Mouse (Mus musculus): ENCODE data around the gene Alpk1. TPM values are rescaled to one million over a fixed set of nuclear protein-coding genes. Genes with fewer than 3 reads are reported as not detected.

Alpk1 gene
- polyA plus RNA-seq, 1 experiment from 2014 or later, result 0.82 TPM

DNA sequence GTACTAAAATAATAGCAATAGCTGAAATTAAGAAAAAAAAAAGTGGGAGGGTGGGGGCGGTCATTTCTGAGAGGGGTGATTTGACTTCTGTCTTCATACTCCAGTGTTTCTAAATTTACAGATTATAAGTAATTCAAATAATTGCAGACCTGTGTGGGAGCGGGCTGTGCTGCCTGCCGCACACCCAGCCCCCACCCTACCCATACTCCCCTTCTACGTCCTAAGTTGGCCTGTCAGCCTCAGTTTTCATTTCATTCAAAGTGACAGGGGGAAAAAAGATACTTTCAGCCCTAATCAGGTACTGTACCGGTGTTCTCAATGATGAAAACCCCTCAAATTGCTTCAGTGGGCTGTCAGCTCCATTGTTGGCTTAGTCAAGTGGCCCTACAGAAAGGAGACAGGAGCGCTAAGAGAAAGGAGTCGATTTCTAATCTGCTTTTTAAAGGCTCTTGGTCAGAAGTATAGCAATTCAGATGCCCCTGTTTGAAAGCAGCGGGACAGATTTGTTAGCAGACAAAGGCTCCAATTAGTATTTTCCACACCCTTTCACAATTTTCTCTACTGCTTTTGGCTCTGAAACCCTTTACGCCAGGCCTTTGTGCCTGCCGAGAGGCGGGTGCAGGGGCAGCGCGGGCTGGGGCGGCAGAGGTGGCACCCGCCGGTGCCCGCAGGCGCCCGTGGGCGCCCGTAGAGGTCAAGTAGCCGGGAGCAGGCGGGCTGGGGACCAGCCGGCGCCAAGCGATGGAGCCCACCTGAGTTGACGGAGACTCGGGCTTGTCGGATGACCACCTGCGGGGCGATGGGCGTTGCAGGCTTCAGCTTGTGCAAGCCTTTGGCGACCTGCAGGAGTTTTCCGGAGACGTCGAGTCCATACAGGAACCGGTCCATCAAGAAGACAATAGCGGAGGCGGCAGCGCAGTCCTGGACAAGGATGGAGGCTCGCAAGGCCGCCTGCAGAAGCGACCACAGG, 85.2 kb downstream of the Alpk1 start:
- no peaks in the 10 kb centered on the region for H3K36me3 ChIP-seq (ENCODE audit: insufficient read depth, low read length)
- peak overlapping the region; percentile 46 for H3K4me2 ChIP-seq (replicated peaks; ENCODE audit: low read depth, low read length)
- H3K27ac ChIP-seq (ENCODE audit: low read length), result no peak overlapping the region
- no peak for DNase-seq (ENCODE audit: low spot score)
- WGBS, result 17% methylated on average over 43 of the region's 43 CpGs
- no peaks in the 10 kb centered on the region for H3K27me3 ChIP-seq (replicated peaks; ENCODE audit: insufficient read depth, low read length)
- H3K9me3 ChIP-seq (ENCODE audit: low read length), result no peaks in the 10 kb centered on the region
- H3K9ac ChIP-seq (replicated peaks; ENCODE audit: low read depth), result no peak overlapping the region
- ATAC-seq, result no peak
- no peaks in the 10 kb centered on the region for H3K4me1 ChIP-seq (ENCODE audit: insufficient read depth, low read depth, low read length)
- TF ChIP-seq CTCF (IDR thresholded peaks at IDR 0.05) (no peak), EP300 (IDR thresholded peaks at IDR 0.05) (no peak)
- H3K4me3 ChIP-seq (ENCODE audit: low read depth, low read length), result peak overlapping the region; percentile 3; the same call in 1 of the 2 replicates

DNA sequence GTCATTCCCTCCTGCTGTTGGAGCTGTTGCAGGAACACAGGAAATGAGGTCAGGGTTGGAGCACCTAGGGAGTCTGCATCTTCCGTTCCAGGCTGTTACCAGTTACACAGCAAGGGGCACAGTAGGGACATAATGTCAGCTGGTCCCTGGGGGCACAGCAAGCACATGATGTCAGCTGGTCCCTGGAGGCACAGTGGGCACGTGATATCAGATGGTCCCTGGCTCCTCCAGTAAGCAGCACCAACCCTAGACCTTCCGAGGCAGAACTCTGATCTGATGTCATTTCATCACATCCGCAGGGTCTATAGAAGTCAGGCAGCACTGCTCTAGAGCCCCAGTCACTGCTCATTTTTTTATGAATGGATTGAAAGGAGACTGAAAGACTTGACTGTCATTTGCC, 89.1 kb downstream of the Alpk1 start:
- no peak for DNase-seq (ENCODE audit: low spot score)
- Histone ChIP-seq H3K27ac (ENCODE audit: low read length) (no peak overlapping the region), H3K27me3 (replicated peaks; ENCODE audit: insufficient read depth, low read length) (no peaks in the 10 kb centered on the region), H3K4me3 (ENCODE audit: low read depth, low read length) (no peak overlapping the region), H3K4me1 (ENCODE audit: insufficient read depth, low read depth, low read length) (no peaks in the 10 kb centered on the region), H3K4me2 (replicated peaks; ENCODE audit: low read depth, low read length) (no peak overlapping the region), H3K9ac (replicated peaks; ENCODE audit: low read depth) (no peak overlapping the region), H3K36me3 (ENCODE audit: insufficient read depth, low read length) (no peaks in the 10 kb centered on the region), H3K9me3 (ENCODE audit: low read length) (no peaks in the 10 kb centered on the region)
- ATAC-seq, result no peak
- TF ChIP-seq CTCF (IDR thresholded peaks at IDR 0.05), result no peak
- TF ChIP-seq EP300 (IDR thresholded peaks at IDR 0.05), result no peak
- 74% methylated on average over 4 of the region's 4 CpGs for WGBS

DNA sequence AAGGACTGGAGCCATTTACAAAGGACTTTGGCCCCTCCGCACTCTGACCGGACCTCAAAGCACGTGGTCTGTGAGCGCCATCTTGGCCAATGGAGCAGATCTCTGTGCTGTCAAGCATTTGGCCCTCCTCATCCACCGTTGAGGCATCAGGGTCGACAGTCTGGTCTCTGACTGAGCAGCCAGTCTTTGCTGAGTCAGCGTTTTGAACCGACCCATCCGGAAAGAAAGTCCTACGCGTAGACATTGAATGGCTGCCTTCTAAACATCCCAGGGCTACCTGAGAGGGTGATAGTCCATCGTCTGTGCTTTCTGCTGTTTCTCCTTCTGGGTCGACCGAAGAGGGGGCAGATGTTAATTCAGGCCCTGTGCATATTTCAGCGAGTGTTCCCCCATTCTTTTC, 100.6 kb downstream of the Alpk1 start:
- DNase-seq (ENCODE audit: low spot score) (no peak), ATAC-seq (no peak)
- Histone ChIP-seq H3K27ac (ENCODE audit: low read length) (no peak overlapping the region), H3K27me3 (replicated peaks; ENCODE audit: insufficient read depth, low read length) (no peaks in the 10 kb centered on the region), H3K36me3 (ENCODE audit: insufficient read depth, low read length) (no peaks in the 10 kb centered on the region), H3K4me1 (ENCODE audit: insufficient read depth, low read depth, low read length) (no peaks in the 10 kb centered on the region), H3K9ac (replicated peaks; ENCODE audit: low read depth) (no peak overlapping the region), H3K4me3 (ENCODE audit: low read depth, low read length) (no peak overlapping the region), H3K9me3 (ENCODE audit: low read length) (no peaks in the 10 kb centered on the region), H3K4me2 (replicated peaks; ENCODE audit: low read depth, low read length) (no peak overlapping the region)
- TF ChIP-seq CTCF (IDR thresholded peaks at IDR 0.05) (no peak), EP300 (IDR thresholded peaks at IDR 0.05) (no peak)
- 87% methylated on average over 15 of the region's 15 CpGs for WGBS

DNA sequence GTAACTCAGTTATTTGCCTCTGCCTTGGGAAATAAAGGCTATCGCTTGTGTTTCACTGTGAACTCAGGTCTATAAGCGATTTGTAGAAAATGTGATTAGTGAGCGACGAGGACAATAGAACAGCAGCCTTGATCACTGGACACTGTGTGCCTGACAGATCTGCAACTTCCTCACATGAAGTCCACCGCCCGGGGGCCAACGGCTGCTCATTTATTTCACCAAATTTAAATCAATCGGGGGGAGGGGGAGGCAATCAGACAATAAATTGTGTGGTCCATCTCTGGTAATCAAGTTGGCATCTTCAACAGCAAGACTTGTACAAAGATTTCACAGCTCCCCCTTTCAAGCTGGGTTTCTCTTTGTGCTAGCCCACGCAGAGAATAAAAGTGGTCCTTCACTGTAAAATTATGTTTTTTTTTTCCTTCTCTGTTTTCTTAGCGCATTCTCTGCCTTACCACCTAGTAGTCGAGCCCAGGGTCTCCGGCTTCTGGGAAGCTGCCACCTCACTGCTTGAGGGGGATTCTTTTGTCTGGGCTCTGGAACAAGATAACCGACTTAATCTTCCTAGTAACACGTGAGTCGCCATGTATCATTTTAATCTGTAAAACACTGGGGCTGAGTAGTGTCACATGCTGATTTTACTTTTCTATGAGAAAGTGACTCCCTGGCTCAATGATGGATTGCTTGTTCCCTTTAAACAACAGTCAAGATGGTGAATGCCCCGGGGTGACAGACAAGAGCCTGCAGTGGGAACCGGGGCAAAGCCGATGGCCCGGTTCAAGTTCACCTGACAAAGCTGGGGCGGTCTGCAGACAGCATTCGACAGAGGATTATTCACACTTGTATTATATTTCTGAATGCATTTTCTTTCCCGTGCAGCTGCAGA, 118.4 kb downstream of the Alpk1 start:
- Histone ChIP-seq H3K9me3 (ENCODE audit: low read length) (no peaks in the 10 kb centered on the region), H3K27me3 (replicated peaks; ENCODE audit: insufficient read depth, low read length) (no peaks in the 10 kb centered on the region), H3K4me1 (ENCODE audit: insufficient read depth, low read depth, low read length) (no peaks in the 10 kb centered on the region), H3K4me3 (ENCODE audit: low read depth, low read length) (no peak overlapping the region), H3K4me2 (replicated peaks; ENCODE audit: low read depth, low read length) (no peak overlapping the region), H3K27ac (ENCODE audit: low read length) (no peak overlapping the region), H3K36me3 (ENCODE audit: insufficient read depth, low read length) (no peaks in the 10 kb centered on the region), H3K9ac (replicated peaks; ENCODE audit: low read depth) (no peak overlapping the region)
- DNase-seq (ENCODE audit: low spot score) (no peak), ATAC-seq (no peak)
- WGBS, result 55% methylated on average over 22 of the region's 22 CpGs
- TF ChIP-seq EP300 (IDR thresholded peaks at IDR 0.05), result no peak
- no peak for TF ChIP-seq CTCF (IDR thresholded peaks at IDR 0.05)

DNA sequence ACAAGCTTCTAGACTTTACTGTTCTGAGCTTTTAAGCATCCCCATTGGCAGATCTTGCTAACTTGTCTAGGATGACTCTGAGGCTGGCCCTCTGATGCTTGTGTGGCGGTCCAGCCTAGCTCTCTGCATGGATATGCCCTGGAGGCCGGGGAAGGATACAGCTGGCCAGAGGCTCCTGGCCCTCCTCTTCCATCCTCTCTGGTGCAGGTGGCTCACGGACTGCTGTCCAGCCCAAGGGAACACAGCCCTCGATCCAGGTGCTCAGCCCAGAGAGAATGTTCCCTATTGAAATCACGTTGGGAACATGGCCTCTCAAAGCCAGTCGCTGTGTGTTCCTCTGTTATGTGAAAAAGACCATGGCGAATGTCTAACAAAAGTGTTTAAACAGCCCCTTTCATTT, 119.6 kb downstream of the Alpk1 start:
- DNase-seq (ENCODE audit: low spot score), result no peak
- TF ChIP-seq EP300 (IDR thresholded peaks at IDR 0.05) (no peak), CTCF (IDR thresholded peaks at IDR 0.05) (no peak)
- Histone ChIP-seq H3K4me3 (ENCODE audit: low read depth, low read length) (no peak overlapping the region), H3K27ac (ENCODE audit: low read length) (no peak overlapping the region), H3K36me3 (ENCODE audit: insufficient read depth, low read length) (no peaks in the 10 kb centered on the region), H3K9me3 (ENCODE audit: low read length) (no peaks in the 10 kb centered on the region), H3K9ac (replicated peaks; ENCODE audit: low read depth) (no peak overlapping the region), H3K4me1 (ENCODE audit: insufficient read depth, low read depth, low read length) (no peaks in the 10 kb centered on the region), H3K4me2 (replicated peaks; ENCODE audit: low read depth, low read length) (no peak overlapping the region), H3K27me3 (replicated peaks; ENCODE audit: insufficient read depth, low read length) (no peaks in the 10 kb centered on the region)
- ATAC-seq, result no peak
- 78% methylated on average over 7 of the region's 7 CpGs for WGBS
